Mouse (Mus musculus): ENCODE measurements around the gene Fam20c.

DNA sequence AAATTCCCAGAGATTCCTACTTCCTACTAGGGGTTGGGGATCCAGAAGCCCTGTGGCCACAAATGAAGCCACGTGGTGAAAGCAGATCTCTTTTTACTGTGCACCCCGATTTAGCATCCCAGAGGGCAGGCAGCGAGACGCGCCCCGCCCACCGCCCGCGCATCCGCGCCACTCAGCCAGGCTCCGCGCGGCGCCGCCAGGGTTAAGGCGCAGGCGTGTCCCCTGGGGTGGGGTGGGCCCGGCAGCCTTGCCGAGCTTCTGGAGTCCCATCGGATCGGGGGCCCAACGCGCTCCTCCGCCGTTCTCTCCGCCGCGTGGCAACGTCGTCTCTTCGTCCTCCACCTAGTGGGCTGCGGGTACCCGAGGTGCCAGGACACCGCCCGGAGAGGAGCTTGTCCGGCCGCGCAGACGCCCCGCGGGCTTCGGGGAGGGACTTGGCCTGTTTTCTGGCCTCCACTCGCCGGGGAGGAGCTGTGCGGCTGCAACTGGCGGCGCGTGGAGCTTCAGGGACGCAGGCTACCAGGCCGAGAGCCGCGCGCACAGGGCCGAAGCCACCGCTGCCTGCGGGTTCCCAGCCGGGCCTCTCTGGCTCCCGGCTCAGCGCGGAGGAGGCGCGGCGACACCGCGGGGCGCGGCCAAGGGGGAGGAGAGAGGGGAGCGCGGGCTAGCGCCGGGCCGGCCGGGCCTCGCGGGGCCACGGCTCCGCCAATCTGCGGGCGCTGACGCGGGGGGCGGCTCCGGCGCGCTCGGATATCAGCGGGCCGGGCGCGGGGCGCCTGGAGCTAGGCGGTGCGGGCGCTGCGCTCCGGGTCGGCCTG is at the start of gene Fam20c:
- TF ChIP-seq CTCF (IDR thresholded peaks at IDR 0.05; ENCODE audit: extremely low read depth, insufficient read depth, low read length) (no peak), POLR2A (IDR thresholded peaks at IDR 0.05; ENCODE audit: extremely low read depth, insufficient read depth, low read length) (peak; percentile 37; the same call in 1 of the 2 replicates)

Measured in cortical plate, adult 2 months (tissue).